Mouse (Mus musculus): ENCODE data around the gene Kif26b. TPM values are rescaled to one million over a fixed set of nuclear protein-coding genes. Genes with fewer than 3 reads are reported as not detected.

Gene Kif26b
- polyA plus RNA-seq, 1 experiment from 2014 or later = 10.2 TPM

Other genes with a start within 250 kb of the Kif26b start
- gene Cox20, start 210.0 kb upstream of the Kif26b start, polyA plus RNA-seq (2016; fragmentation: Nextera tagmentation; extraction: Ambion mirVana) = 72.9 and 76.9 TPM in 2 replicates
- 455 and 483 TPM in 2 replicates for gene Hnrnpu, start 191.3 kb upstream of the Kif26b start, polyA plus RNA-seq (2016; fragmentation: Nextera tagmentation; extraction: Ambion mirVana)
- 4.6 and 5.5 TPM in 2 replicates for gene Efcab2, start 123.0 kb upstream of the Kif26b start, polyA plus RNA-seq (2016; fragmentation: Nextera tagmentation; extraction: Ambion mirVana)

Data from embryonic facial prominence, embryonic 10.5 days (tissue).